Mouse (Mus musculus): Measurements from ENCODE around the gene Fmnl2. TPM values are rescaled to one million over a fixed set of nuclear protein-coding genes. Genes with fewer than 3 reads are reported as not detected.

Fmnl2 gene
- total and polyA plus RNA-seq, 3 experiments = 0.42 to 2.8 (median 2.1) TPM

DNA sequence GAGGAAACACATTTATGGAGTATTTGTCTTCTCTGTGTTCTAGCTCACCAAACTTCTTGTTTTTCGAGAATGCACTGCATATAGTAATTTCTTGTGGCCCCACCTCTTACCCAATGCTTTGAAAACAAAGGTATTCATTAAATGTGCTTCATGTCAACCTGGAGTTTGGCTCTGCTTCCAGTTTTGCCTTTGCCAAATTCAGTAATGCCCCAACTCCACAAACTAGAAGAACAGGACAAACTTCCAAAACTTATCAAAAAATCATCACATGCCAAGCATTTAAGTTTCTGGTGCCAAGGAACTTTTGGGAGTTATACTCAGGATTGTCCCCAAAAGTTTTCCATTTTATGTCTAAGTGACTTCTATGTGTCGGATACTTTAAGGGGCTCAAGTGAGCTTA, 35.4 kb upstream of the Fmnl2 start:
- TF ChIP-seq MAZ (IDR thresholded peaks at IDR 0.05; ENCODE audit: low read depth, low read length) (no peak), SIN3A (IDR thresholded peaks at IDR 0.05; ENCODE audit: low read length) (no peak), KAT2A (IDR thresholded peaks at IDR 0.05; ENCODE audit: insufficient replicate concordance, low read length) (no peak), RCOR1 (conservative IDR thresholded peaks at IDR 0.05; ENCODE audit: low read depth, low read length) (no peak), ZMIZ1 (IDR thresholded peaks at IDR 0.05; ENCODE audit: low read depth, low read length) (no peak), ETS1 (conservative IDR thresholded peaks at IDR 0.05; ENCODE audit: low read depth, low read length) (no peak), ZKSCAN1 (IDR thresholded peaks at IDR 0.05; ENCODE audit: borderline replicate concordance, low read depth, low read length) (no peak)
- H3K4me3 ChIP-seq (replicated peaks in 1 of 3; ENCODE audit: low read depth in 2 of 3, low read length in 2 of 3, poor library complexity in 1 of 3) = no peak overlapping the region
- peaks cover 2% of the 10 kb centered on the region for H3K9me3 ChIP-seq (replicated peaks; ENCODE audit: low read length)
- in situ Hi-C loops (cut with MboI; ENCODE audit: low pct_ligation_motif_present, low pct_unique_long_range_greater_than_20kb, low sequenced_read_pairs) = no loop called here
- no peak overlapping the region for H3K27ac ChIP-seq (ENCODE audit: insufficient read depth, low read depth)
- dilution Hi-C loops (cut with MboI; ENCODE audit: extremely low pct_ligation_motif_present, extremely low pct_unique_long_range_greater_than_20kb, low sequenced_read_pairs) = no loop called here
- no peak overlapping the region for H3K9ac ChIP-seq (ENCODE audit: insufficient read depth, low read depth)
- H3K36me3 ChIP-seq (replicated peaks in 1 of 2; ENCODE audit: control insufficient read depth in 1 of 2, insufficient read depth in 1 of 2, low read length in 1 of 2) = no peaks in the 10 kb centered on the region
- no peak overlapping the region for H3K4me2 ChIP-seq (ENCODE audit: insufficient read depth, low read depth, poor library complexity, severe bottlenecking)
- 0 out of 4 replicates have a peak, but pooled peaks cover 0 to 3% of the 10 kb centered on the region in 2 experiments for H3K4me1 ChIP-seq (ENCODE audit: control insufficient read depth in 1 of 2, insufficient read depth in 2 of 2)
- H3K79me2 ChIP-seq (replicated peaks; ENCODE audit: control insufficient read depth, extremely low read depth, insufficient read depth, poor library complexity, severe bottlenecking) = no peaks in the 10 kb centered on the region
- no peaks in the 10 kb centered on the region for H3K27me3 ChIP-seq (replicated peaks)
- no peak for DNase-seq (ENCODE audit: extremely low read depth)

DNA sequence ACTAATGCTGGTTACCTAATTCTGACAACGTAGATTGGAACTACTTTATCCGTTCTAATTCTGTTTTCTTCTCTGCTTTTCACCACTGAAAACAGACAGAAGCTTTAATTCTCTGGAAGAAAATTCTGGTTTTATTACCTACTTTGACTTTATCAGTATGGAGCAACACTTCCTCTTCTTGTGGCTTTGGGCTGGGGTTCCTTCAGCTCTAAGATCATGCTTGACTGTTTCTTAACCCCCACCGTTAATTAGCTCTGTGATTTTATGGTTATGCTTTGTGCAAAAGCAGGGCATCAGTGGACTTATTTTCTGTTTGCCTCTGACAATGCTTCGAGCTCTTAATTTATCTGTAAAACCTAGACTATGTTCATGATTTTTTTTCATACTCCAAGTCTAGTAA, 29.6 kb upstream of the Fmnl2 start:
- dilution Hi-C loops (cut with MboI; ENCODE audit: extremely low pct_ligation_motif_present, extremely low pct_unique_long_range_greater_than_20kb, low sequenced_read_pairs) (no loop called here), in situ Hi-C loops (cut with MboI; ENCODE audit: low pct_ligation_motif_present, low pct_unique_long_range_greater_than_20kb, low sequenced_read_pairs) (no loop called here)
- Histone ChIP-seq H3K4me3 (replicated peaks in 1 of 3; ENCODE audit: low read depth in 2 of 3, low read length in 2 of 3, poor library complexity in 1 of 3) (no peak overlapping the region), H3K27ac (ENCODE audit: insufficient read depth, low read depth) (no peak overlapping the region), H3K36me3 (replicated peaks in 1 of 2; ENCODE audit: control insufficient read depth in 1 of 2, insufficient read depth in 1 of 2, low read length in 1 of 2) (no peaks in the 10 kb centered on the region), H3K4me2 (ENCODE audit: insufficient read depth, low read depth, poor library complexity, severe bottlenecking) (no peak overlapping the region), H3K9me3 (replicated peaks; ENCODE audit: low read length) (no peaks in the 10 kb centered on the region), H3K4me1 (ENCODE audit: control insufficient read depth in 1 of 2, insufficient read depth in 2 of 2) (peaks cover 0 to 32% of the 10 kb centered on the region in 2 experiments; a peak in 2 of 4 replicates), H3K9ac (ENCODE audit: insufficient read depth, low read depth) (no peak overlapping the region), H3K79me2 (replicated peaks; ENCODE audit: control insufficient read depth, extremely low read depth, insufficient read depth, poor library complexity, severe bottlenecking) (no peaks in the 10 kb centered on the region), H3K27me3 (replicated peaks) (no peaks in the 10 kb centered on the region)
- DNase-seq (ENCODE audit: extremely low read depth) = no peak
- TF ChIP-seq ZMIZ1 (IDR thresholded peaks at IDR 0.05; ENCODE audit: low read depth, low read length) (no peak), TCF12 (IDR thresholded peaks at IDR 0.05; ENCODE audit: low read depth, low read length) (no peak), NRF1 (IDR thresholded peaks at IDR 0.05; ENCODE audit: low read depth, low read length) (no peak), EP300 (IDR thresholded peaks at IDR 0.05; ENCODE audit: low read length) (no peak), CHD1 (IDR thresholded peaks at IDR 0.05; ENCODE audit: low read depth, low read length) (no peak), POLR2AphosphoS2 (IDR thresholded peaks at IDR 0.05; ENCODE audit: low read depth, low read length) (no peak), JUN (IDR thresholded peaks at IDR 0.05; ENCODE audit: insufficient read depth, low read depth, low read length) (no peak), CHD2 (IDR thresholded peaks at IDR 0.05; ENCODE audit: low read length) (no peak), SMC3 (IDR thresholded peaks at IDR 0.05; ENCODE audit: low read depth, low read length) (no peak), MAX (IDR thresholded peaks at IDR 0.05; ENCODE audit: low read length) (no peak), RAD21 (IDR thresholded peaks at IDR 0.05; ENCODE audit: low read depth, low read length) (no peak), POLR2A (IDR thresholded peaks at IDR 0.05; ENCODE audit: low read depth, low read length) (no peak), USF1 (IDR thresholded peaks at IDR 0.05; ENCODE audit: low read depth, low read length) (no peak)

Data from CH12.LX (cell line).